Mouse (Mus musculus): ENCODE measurements around the gene Tomm20.

DNA sequence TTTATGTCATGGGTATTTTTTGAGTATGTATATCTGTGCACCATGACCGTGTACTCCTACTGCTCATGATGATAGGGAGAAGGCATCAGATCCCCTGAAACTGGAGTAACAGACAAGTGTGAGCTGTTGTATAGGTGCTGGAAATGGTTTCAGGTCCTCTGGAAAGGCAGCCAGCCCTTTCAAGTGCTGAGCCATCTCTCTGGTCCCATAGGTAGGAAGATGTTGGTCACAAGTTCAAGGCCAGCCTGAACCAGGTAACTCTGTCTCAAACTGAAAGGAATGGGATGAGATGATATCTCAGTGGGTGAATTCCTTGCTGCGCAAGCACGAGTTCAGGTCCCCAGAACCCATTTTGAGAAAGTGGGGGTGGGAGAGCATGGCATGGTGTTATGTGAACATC lies 24.2 kb downstream of the Tomm20 start:
- TF ChIP-seq CTCF (conservative IDR thresholded peaks at IDR 0.05; ENCODE audit: low read length): no peak
- TF ChIP-seq POU5F1 (IDR thresholded peaks at IDR 0.05; ENCODE audit: borderline replicate concordance, low read length): no peak
- no peak for TF ChIP-seq NANOG (IDR thresholded peaks at IDR 0.05; ENCODE audit: borderline replicate concordance, low read length)

Measured in E14TG2a.4 (cell line).